ENCODE assay signal across 8 mouse cellular contexts in genomic region chr11:20913598-20914296, GRCm38 (mm10).
DNase-seq lines count a peak whose midpoint lies in the region; ATAC-seq and TF ChIP-seq lines count a peak whose summit lies in the region.

No protein-coding gene starts in this region.

- H3K27ac ChIP-seq in ES-E14 (ENCODE audit: insufficient read depth, low read depth, low read length, poor library complexity, severe bottlenecking): no peak overlapping the region
- H3K27ac ChIP-seq in forebrain, embryonic 12.5 days: no peak overlapping the region
- peak overlapping the region; percentile 72; the same call in 1 of the 2 replicates for H3K27ac ChIP-seq in neural tube, embryonic 15.5 days (replicated peaks)

- H3K9me3 ChIP-seq in ES-E14 (ENCODE audit: control insufficient read depth, insufficient read depth, low read depth, low read length): no peaks in the 10 kb centered on the region
- no peaks in the 10 kb centered on the region for H3K9me3 ChIP-seq in forebrain, embryonic 12.5 days
- H3K9me3 ChIP-seq in neural tube, embryonic 15.5 days (replicated peaks): no peaks in the 10 kb centered on the region

- intact Hi-C loops in heart, postnatal 25 days (cut with DNase I): loop anchor here (1.0 to 5.0 kb wide), 3 partner anchors 53 to 171 kb away; partner anchors contain the start of gene Aftph

- 24% methylated on average over 8 of the region's 8 CpGs for WGBS in forebrain, embryonic 12.5 days
- 26% methylated on average over 8 of the region's 8 CpGs for WGBS in large intestine, adult 2 months
- WGBS in lung, adult 2 months: 21% methylated on average over 8 of the region's 8 CpGs
- WGBS in neural tube, embryonic 15.5 days: 28% methylated on average over 8 of the region's 8 CpGs

- H3K4me1 ChIP-seq in ES-E14 (ENCODE audit: control insufficient read depth in 2 of 2, insufficient read depth in 2 of 2, low read length in 2 of 2, poor library complexity in 1 of 2): peaks cover 0 to 7% of the 10 kb centered on the region in 2 experiments; a peak in 1 of 4 replicates
- peaks cover 9% of the 10 kb centered on the region; the same call in 1 of the 2 replicates for H3K4me1 ChIP-seq in forebrain, embryonic 12.5 days
- H3K4me1 ChIP-seq in lung, adult 2 months (ENCODE audit: control insufficient read depth, insufficient read depth, low read length): peaks cover 10% of the 10 kb centered on the region
- H3K4me1 ChIP-seq in neural tube, embryonic 15.5 days: peaks cover 26% of the 10 kb centered on the region

- H3K4me3 ChIP-seq in ES-E14 (ENCODE audit: insufficient read depth in 1 of 2, low read depth in 1 of 2, low read length in 2 of 2, poor library complexity in 1 of 2, severe bottlenecking in 1 of 2): no peak overlapping the region
- no peak overlapping the region for H3K4me3 ChIP-seq in forebrain, embryonic 12.5 days (replicated peaks)
- H3K4me3 ChIP-seq in lung, adult 2 months (replicated peaks; ENCODE audit: extremely low read depth, low read depth, low read length): no peak overlapping the region
- H3K4me3 ChIP-seq in neural tube, embryonic 15.5 days (replicated peaks): no peak overlapping the region

- no peak for TF ChIP-seq POLR2A in lung, adult 2 months (IDR thresholded peaks at IDR 0.05; ENCODE audit: borderline replicate concordance, extremely low read depth, low read depth, low read length)

- 0 out of 2 replicates have a peak, but pooled peaks cover 7% of the 10 kb centered on the region for H3K27me3 ChIP-seq in forebrain, embryonic 12.5 days
- H3K27me3 ChIP-seq in neural tube, embryonic 15.5 days (replicated peaks): no peaks in the 10 kb centered on the region

- in situ Hi-C loops in ES-E14 (cut with MboI; ENCODE audit: low sequenced_read_pairs in 2 of 2, unreplicated experiment in 2 of 2): loop anchor here (5.0 to 10.0 kb wide), 2 partner anchors 119 to 121 kb away; no protein-coding TSS in a partner anchor

- H3K9ac ChIP-seq in ES-E14 (ENCODE audit: insufficient read depth, low read depth, low read length, poor library complexity, severe bottlenecking): no peak overlapping the region
- no peak overlapping the region for H3K9ac ChIP-seq in forebrain, embryonic 12.5 days
- no peak overlapping the region for H3K9ac ChIP-seq in neural tube, embryonic 15.5 days (replicated peaks)

- DNase-seq in ES-E14 (ENCODE audit: low read depth, low spot score): peak; percentile 71
- peak; percentile 80 for DNase-seq in c-Kit-positive CD71-positive TER-119-negative erythroid progenitor cells, embryonic 14.5 days (ENCODE audit: low read depth)
- DNase-seq in heart, postnatal 25 days (ENCODE audit: low spot score): peak; percentile 61
- DNase-seq in large intestine, adult 2 months (ENCODE audit: low read depth, low spot score): peak; percentile 47
- DNase-seq in lung, adult 2 months: peak; percentile 74
- peak; percentile 62 for DNase-seq in testis, postnatal 14 days (ENCODE audit: low spot score)

- peak; percentile 63 for ATAC-seq in forebrain, embryonic 12.5 days (ENCODE audit: low FRiP score)
- peak; percentile 80 for ATAC-seq in neural tube, embryonic 15.5 days (ENCODE audit: low FRiP score)

- peak; percentile 94 for TF ChIP-seq CTCF in lung, adult 2 months (IDR thresholded peaks at IDR 0.05; ENCODE audit: insufficient read depth, low read length)

- no peaks in the 10 kb centered on the region for H3K36me3 ChIP-seq in ES-E14 (ENCODE audit: control insufficient read depth, insufficient read depth, low read length, poor library complexity, severe bottlenecking)
- H3K36me3 ChIP-seq in forebrain, embryonic 12.5 days (replicated peaks): no peaks in the 10 kb centered on the region
- H3K36me3 ChIP-seq in neural tube, embryonic 15.5 days: no peaks in the 10 kb centered on the region

- H3K4me2 ChIP-seq in forebrain, embryonic 12.5 days: no peak overlapping the region
- H3K4me2 ChIP-seq in neural tube, embryonic 15.5 days: no peak overlapping the region

TF ChIP-seq in ES-E14, 5 proteins besides CTCF, POLR2A, EP300 and RAD21:
- TF ChIP-seq MAFK (IDR thresholded peaks at IDR 0.05; ENCODE audit: insufficient read depth, low read depth, low read length) (no peak), ZC3H11A (IDR thresholded peaks at IDR 0.05; ENCODE audit: borderline replicate concordance, low read depth, low read length) (peak; percentile 98)
